In the genomic region with DNA sequence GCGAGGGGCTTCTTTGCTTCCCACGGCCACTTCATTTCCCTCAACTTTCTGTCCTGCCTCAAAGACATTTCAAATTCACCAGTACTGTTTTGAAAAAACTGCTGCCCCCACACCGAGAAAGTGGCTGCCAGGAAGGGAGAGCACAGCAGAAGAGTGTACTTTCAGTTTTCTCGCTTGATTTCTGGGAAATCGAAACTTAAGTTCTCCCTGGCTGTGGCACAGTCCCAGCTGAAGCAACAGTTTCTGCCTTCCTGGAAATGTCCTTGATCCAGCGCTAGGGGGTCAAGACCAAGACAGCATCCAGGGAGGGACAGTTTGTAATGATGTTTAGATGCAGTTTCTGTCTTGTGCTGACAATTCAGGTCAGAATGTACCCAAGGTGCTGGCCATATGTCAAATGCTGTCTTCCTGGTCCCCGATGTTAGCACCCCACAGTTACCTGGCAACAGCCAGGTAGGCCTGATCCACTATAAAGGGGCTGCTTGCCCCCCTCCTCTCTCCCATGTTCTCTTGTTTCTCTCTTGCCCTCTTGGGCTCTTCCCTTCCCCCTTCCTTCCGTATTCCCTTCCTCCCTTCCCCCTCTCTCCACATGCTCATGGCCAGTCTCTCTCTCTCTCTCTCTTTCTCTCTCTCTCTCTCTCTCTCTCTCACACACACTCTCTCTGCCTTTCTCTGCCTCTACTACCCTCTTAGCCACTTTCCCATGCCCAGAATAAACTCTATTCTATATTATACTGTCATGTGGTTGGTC, we compare ENCODE assay signal across 9 mouse cellular contexts. TPM values are rescaled to one million over a fixed set of nuclear protein-coding genes. Genes with fewer than 3 reads are reported as not detected.
A peak's percentile ranks its signal among the peaks of the same experiment; 100 is the strongest.
DNase-seq lines count a peak whose midpoint lies in the region; ATAC-seq and TF ChIP-seq lines count a peak whose summit lies in the region.
"Had no signal": no experiment of that assay in that cellular context is flagged by ENCODE, and none has a peak within 500 bp of the region (broad histone marks: within the 10 kb centered on the region; RNA-seq: fewer than 3 reads in every experiment).

No protein-coding gene starts in this region.

- DNase-seq in spleen, adult 2 months (ENCODE audit: low read depth in 1 of 2, low spot score in 2 of 2) = no peak
- no peak for DNase-seq in spleen, postnatal 4 days (ENCODE audit: low spot score in 2 of 2)
- peak; percentile 55 for DNase-seq in gastrocnemius, adult 2 months
- DNase-seq in kidney, postnatal 36 days = peak; percentile 64 to 65
- peak; percentile 35 for DNase-seq in ovary, adult 18-20 months (ENCODE audit: low spot score)
- no peak for DNase-seq in natural killer cell, adult 2 months (ENCODE audit: low spot score in 2 of 2)

- H3K9me3 ChIP-seq in midbrain, embryonic 13.5 days = no peaks in the 10 kb centered on the region
- no peaks in the 10 kb centered on the region for H3K9me3 ChIP-seq in midbrain, embryonic 15.5 days
- H3K9me3 ChIP-seq: neural tube, embryonic 12.5 days had no signal

- no peak for ATAC-seq in midbrain, embryonic 13.5 days
- no peak for ATAC-seq in midbrain, embryonic 15.5 days (replicated peaks)

- no peaks in the 10 kb centered on the region for H3K27me3 ChIP-seq in spleen, adult 2 months (ENCODE audit: control insufficient read depth, insufficient read depth, low read length)
- H3K27me3 ChIP-seq in midbrain, embryonic 13.5 days = no peaks in the 10 kb centered on the region
- no peaks in the 10 kb centered on the region for H3K27me3 ChIP-seq in midbrain, embryonic 15.5 days (replicated peaks)
- H3K27me3 ChIP-seq: neural tube, embryonic 12.5 days had no signal

- no peak overlapping the region for H3K4me3 ChIP-seq in spleen, adult 2 months (ENCODE audit: extremely low read depth, insufficient read depth, insufficient read length)
- H3K4me3 ChIP-seq in gastrocnemius, adult 2 months = peak overlapping the region; percentile 47
- no peak overlapping the region for H3K4me3 ChIP-seq in midbrain, embryonic 13.5 days (replicated peaks)
- no peak overlapping the region for H3K4me3 ChIP-seq in midbrain, embryonic 15.5 days
- H3K4me3 ChIP-seq: neural tube, embryonic 12.5 days had no signal

- H3K9ac ChIP-seq in midbrain, embryonic 13.5 days (replicated peaks) = no peak overlapping the region
- H3K9ac ChIP-seq in midbrain, embryonic 15.5 days = no peak overlapping the region
- H3K9ac ChIP-seq: neural tube, embryonic 12.5 days had no signal

- intact Hi-C loops in gastrocnemius, adult 2 months (cut with DNase I) = no loop called here

- 10% methylated on average over 8 of the region's 8 CpGs for WGBS in spleen, adult 2 months
- 74% methylated on average over 8 of the region's 8 CpGs for WGBS in midbrain, embryonic 13.5 days
- 75% methylated on average over 8 of the region's 8 CpGs for WGBS in midbrain, embryonic 15.5 days

- TF ChIP-seq POLR2A in spleen, adult 2 months (IDR thresholded peaks at IDR 0.05; ENCODE audit: low read depth, low read length) = no peak

- no peaks in the 10 kb centered on the region for H3K36me3 ChIP-seq in spleen, adult 2 months (ENCODE audit: control insufficient read depth, insufficient read depth, low read length)
- H3K36me3 ChIP-seq in midbrain, embryonic 13.5 days = no peaks in the 10 kb centered on the region
- H3K36me3 ChIP-seq in midbrain, embryonic 15.5 days (replicated peaks) = no peaks in the 10 kb centered on the region
- H3K36me3 ChIP-seq: neural tube, embryonic 12.5 days had no signal

- no peak overlapping the region for H3K4me2 ChIP-seq in midbrain, embryonic 13.5 days (replicated peaks)
- no peak overlapping the region for H3K4me2 ChIP-seq in midbrain, embryonic 15.5 days
- H3K4me2 ChIP-seq: neural tube, embryonic 12.5 days had no signal

- H3K4me1 ChIP-seq in spleen, adult 2 months (ENCODE audit: control insufficient read depth, insufficient read depth, insufficient read length) = peaks cover 43% of the 10 kb centered on the region; the same call in 1 of the 2 replicates
- H3K4me1 ChIP-seq in midbrain, embryonic 13.5 days (replicated peaks) = no peaks in the 10 kb centered on the region
- H3K4me1 ChIP-seq in midbrain, embryonic 15.5 days = no peaks in the 10 kb centered on the region
- H3K4me1 ChIP-seq: neural tube, embryonic 12.5 days had no signal

- H3K27ac ChIP-seq in spleen, adult 2 months (ENCODE audit: insufficient read depth, low read length) = peak overlapping the region; percentile 58
- peak overlapping the region; percentile 50 for H3K27ac ChIP-seq in gastrocnemius, adult 2 months
- no peak overlapping the region for H3K27ac ChIP-seq in midbrain, embryonic 13.5 days
- H3K27ac ChIP-seq in midbrain, embryonic 15.5 days = no peak overlapping the region
- H3K27ac ChIP-seq: neural tube, embryonic 12.5 days had no signal

- TF ChIP-seq CTCF in spleen, adult 2 months (IDR thresholded peaks at IDR 0.05; ENCODE audit: extremely low read depth, insufficient read depth, insufficient read length, insufficient replicate concordance) = no peak
- no peak for TF ChIP-seq CTCF in gastrocnemius, adult 2 months (IDR thresholded peaks at IDR 0.05)

RNA-seq across cellular contexts. Expression of gene Coq2, which starts 38.0 kb away (rescaled TPM):
- polyA plus RNA-seq in spleen, adult 2 months (2012; rRNA removed) = 43.1 and 84.8 TPM in 2 replicates
- 10 to 100 TPM; 72.2 to 74.6 TPM for total RNA-seq in gastrocnemius, adult 2 months (2021)
- polyA plus RNA-seq in midbrain, embryonic 13.5 days (2015; fragmentation: Nextera tagmentation; extraction: Ambion mirVana) = 37.8 and 47.9 TPM in 2 replicates
- polyA plus RNA-seq in midbrain, embryonic 15.5 days (2015; fragmentation: Nextera tagmentation; extraction: Ambion mirVana) = 48.4 and 49.2 TPM in 2 replicates

Comparison
In these comparisons a context has a peak if more than half of its experiments do, and no peak if none do; other contexts are left out.
1. DNase-seq: peak in gastrocnemius, adult 2 months (single experiment), kidney, postnatal 36 days (2 of 2) and ovary, adult 18-20 months (single experiment); none in spleen, adult 2 months (0 of 2), spleen, postnatal 4 days (0 of 2) and natural killer cell, adult 2 months (0 of 2).
2. H3K27ac ChIP-seq: peak in spleen, adult 2 months (single experiment) and gastrocnemius, adult 2 months (single experiment); none in midbrain, embryonic 13.5 days (single experiment) and midbrain, embryonic 15.5 days (single experiment).